Mouse (Mus musculus) left cerebral cortex, adult 8-10 months (tissue): Measurements from ENCODE around the gene Gpatch2. TPM values are rescaled to one million over a fixed set of nuclear protein-coding genes. Genes with fewer than 3 reads are reported as not detected.

Experiments used
- DNase-seq, 2 experiments: peaks; one replicate each; pipeline ENCODE4 v3.0.0; 2022; ENCODE audit warnings: low spot score in 2 of 2
- total RNA-seq, 4 experiments: library from RNA; stranded (reverse); gene quantifications; 2 replicates each; pipeline ENCODE4 v1.2.4; 2022

The Gpatch2 gene
- total RNA-seq, 4 experiments from 2014 or later: 19.1 to 23.0 (median 20.8) TPM

DNA sequence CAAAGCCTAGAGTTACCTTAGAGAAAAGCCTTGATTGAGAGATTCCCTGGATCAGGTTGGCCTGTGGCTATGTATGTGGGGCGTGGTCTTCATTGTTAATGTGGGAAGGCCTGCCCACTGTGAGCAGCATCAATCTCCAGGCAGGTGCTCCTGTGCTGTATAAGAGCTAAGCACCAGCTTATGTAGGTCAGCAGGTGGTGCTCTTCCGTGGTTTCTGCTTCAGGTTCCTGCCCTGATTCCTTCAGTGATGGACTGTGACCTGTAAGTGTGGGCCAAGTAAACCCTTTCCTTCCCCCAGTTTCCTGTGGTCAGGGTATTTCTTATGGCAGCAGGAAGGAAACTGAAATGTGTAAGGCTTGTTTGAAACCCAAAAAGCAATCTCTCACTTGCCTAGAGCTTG, 151.5 kb downstream of the Gpatch2 start:
- DNase-seq: no peak

GRCm38 (mm10) chr1:187369049-187369448, 153.7 kb downstream of the Gpatch2 start:
- DNase-seq: no peak

- no peak for DNase-seq
Measured at GRCm38 (mm10) chr1:187373506-187373905, 158.2 kb downstream of the Gpatch2 start.

GRCm38 (mm10) chr1:187374418-187374817, 159.1 kb downstream of the Gpatch2 start:
- DNase-seq: no peak

DNA sequence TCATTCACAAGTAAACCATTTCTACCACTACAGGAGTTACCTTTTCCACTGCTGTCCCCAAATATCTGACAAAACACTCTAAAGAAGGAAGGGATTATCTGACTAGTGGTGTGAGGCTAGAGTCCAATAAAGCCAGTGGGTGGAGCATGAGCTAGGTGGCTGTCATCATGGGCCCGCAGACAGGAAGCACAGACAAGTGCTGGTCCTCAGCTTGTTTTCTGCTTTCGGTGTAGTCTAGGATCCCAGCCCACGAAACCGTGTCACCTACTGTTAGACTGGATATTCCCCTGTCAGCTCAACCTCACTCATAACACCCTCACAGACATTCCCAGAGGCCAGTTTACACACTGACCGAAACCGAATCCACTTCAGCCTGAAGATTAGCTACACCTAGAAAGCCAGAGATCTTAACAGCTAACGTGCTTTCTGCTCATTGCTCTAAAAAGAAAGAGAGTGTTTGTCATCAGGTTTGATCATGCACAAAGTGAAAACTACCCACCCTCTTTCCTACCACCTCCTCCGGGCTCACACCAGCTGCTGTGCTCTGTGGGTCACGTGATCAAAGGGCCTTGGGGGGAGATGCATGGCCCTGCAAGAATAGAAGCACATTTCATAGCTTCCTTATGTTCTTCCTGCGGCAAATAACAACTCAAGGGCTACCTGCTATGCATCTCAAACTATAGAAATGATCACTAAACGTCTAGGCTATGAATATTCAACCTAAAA, 161.8 kb downstream of the Gpatch2 start:
- no peak for DNase-seq

DNA sequence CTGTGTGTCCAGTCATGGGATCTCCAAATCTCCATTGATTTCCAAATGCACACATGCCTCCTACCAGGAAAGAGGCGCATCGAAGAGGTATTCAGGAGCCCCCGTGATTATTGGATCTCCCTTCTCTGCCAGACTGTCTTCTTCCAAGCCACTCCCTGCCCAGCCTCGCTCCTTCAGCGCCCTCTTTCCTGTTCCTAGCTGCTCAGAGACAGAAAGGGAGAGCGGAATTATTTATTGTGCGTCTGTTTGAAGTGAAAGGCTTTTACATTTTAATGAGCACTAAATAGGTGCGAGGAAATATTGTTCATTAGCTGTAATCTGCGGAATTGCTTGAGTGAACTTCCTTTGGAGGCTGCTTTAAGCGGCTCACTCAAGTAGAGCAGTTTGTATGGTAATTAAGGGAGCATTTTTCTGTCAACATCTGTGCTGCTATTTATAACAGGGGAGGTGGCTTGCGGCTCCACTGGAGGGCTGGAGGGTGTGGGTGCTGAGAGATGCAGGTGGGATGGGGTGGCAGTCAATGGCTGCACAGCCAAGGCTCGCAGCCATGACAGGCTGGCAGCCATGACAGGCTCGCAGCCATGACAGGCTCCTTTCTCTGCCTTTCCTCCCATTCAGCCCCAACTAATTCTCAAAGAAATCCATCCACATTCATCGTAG, 162.7 kb downstream of the Gpatch2 start:
- DNase-seq: peak in 1 of 2 experiments; percentile 26

GRCm38 (mm10) chr1:187389476-187389875, 174.2 kb downstream of the Gpatch2 start:
- DNase-seq: no peak

GRCm38 (mm10) chr1:187400834-187401233, 185.5 kb downstream of the Gpatch2 start:
- DNase-seq: no peak

Other genes with a start within 250 kb of the Gpatch2 start
- under 1 TPM in 1 of 4 experiments, not detected in 3; 0.16 TPM for gene D1Pas1, start 248.1 kb upstream of the Gpatch2 start, total RNA-seq
- under 1 TPM in 2 of 4 experiments, not detected in 2; 0.26 to 0.46 TPM for gene Spata17, start within 50 bp of the Gpatch2 start, total RNA-seq